Mouse (Mus musculus): ENCODE measurements around the gene Methig1.

DNA sequence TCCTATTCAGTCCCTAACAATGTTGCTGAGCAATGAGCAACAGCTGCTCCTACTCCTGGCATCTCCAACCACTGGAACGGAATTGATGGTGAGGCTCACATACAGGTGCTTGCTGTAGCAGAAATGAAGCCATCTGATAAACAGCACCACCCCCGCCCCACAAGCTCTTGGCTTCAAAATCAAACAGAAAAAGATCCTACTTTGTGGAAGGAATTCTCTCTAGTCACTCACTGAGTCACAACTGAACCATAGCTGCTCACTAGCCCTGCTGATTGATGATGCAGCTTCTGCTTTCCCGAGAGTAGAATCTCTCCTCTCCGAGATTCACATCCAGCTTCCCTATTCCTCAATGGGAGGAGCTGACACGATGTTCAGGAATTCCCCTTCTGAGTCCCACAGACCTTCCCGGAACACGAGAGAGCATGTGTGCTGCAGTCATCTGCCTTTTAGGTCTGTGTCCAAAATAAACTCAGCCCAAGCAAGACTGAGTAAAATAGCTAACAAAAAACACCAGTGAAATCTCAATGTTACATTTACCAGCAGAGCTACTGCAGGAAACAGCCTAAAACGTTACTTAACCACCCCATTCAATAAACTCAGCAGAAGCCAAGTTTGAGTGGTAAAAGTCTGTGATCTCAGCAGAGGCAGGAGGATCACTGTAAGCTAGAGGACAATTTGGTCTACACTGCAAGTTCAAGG is 68.3 kb downstream of the Methig1 start:
- TF ChIP-seq CTCF (IDR thresholded peaks at IDR 0.05; ENCODE audit: borderline replicate concordance, insufficient read depth, low read depth, low read length) (no peak), POLR2A (IDR thresholded peaks at IDR 0.05; ENCODE audit: borderline replicate concordance, insufficient read depth, low read length) (no peak)

Data from cerebellum, adult 2 months (tissue).